ENCODE assay signal across 19 mouse cellular contexts in genomic region chr14:23942103-23942502, GRCm38 (mm10).
DNase-seq lines count a peak whose midpoint lies in the region; ATAC-seq lines count a peak whose summit lies in the region.
"Had no signal": no experiment of that assay in that cellular context is flagged by ENCODE, and none has a peak within 500 bp of the region (broad histone marks: within the 10 kb centered on the region; RNA-seq: fewer than 3 reads in every experiment).

No protein-coding gene starts in this region.

- H3K9me3 ChIP-seq in forebrain, embryonic 16.5 days (ENCODE audit: control insufficient read depth, low read length): no peaks in the 10 kb centered on the region
- no peaks in the 10 kb centered on the region for H3K9me3 ChIP-seq in midbrain, embryonic 16.5 days (replicated peaks; ENCODE audit: control insufficient read depth, low read length, poor library complexity, severe bottlenecking)
- H3K9me3 ChIP-seq: liver, embryonic 13.5 days; neural tube, embryonic 13.5 days had no signal

- H3K36me3 ChIP-seq in forebrain, embryonic 16.5 days (ENCODE audit: control insufficient read depth, insufficient read depth): no peaks in the 10 kb centered on the region
- H3K36me3 ChIP-seq in midbrain, embryonic 16.5 days (ENCODE audit: control insufficient read depth, insufficient read depth, low read length): no peaks in the 10 kb centered on the region
- H3K36me3 ChIP-seq: liver, embryonic 13.5 days; neural tube, embryonic 13.5 days had no signal

- H3K4me2 ChIP-seq in forebrain, embryonic 16.5 days (ENCODE audit: low read length): no peak overlapping the region
- no peak overlapping the region for H3K4me2 ChIP-seq in midbrain, embryonic 16.5 days (ENCODE audit: low read length)
- H3K4me2 ChIP-seq: liver, embryonic 13.5 days; neural tube, embryonic 13.5 days had no signal

- intact Hi-C loops in gastrocnemius, postnatal 14 days (cut with DNase I; ENCODE audit: low total_unique reads): no loop called here

- no peak overlapping the region for H3K9ac ChIP-seq in forebrain, embryonic 16.5 days (replicated peaks; ENCODE audit: low read depth, low read length)
- no peak overlapping the region for H3K9ac ChIP-seq in midbrain, embryonic 16.5 days (ENCODE audit: low read depth, low read length)
- H3K9ac ChIP-seq: forebrain, postnatal 0 days; liver, embryonic 13.5 days; neural tube, embryonic 13.5 days had no signal

- no peaks in the 10 kb centered on the region for H3K27me3 ChIP-seq in forebrain, embryonic 16.5 days (replicated peaks; ENCODE audit: control insufficient read depth, insufficient read depth, low read length)
- H3K27me3 ChIP-seq in midbrain, embryonic 16.5 days (ENCODE audit: control insufficient read depth, insufficient read depth, low read depth, low read length): no peaks in the 10 kb centered on the region
- H3K27me3 ChIP-seq: liver, embryonic 13.5 days; neural tube, embryonic 13.5 days had no signal

- no peak overlapping the region for H3K4me3 ChIP-seq in forebrain, embryonic 16.5 days (replicated peaks; ENCODE audit: low read length)
- H3K4me3 ChIP-seq in midbrain, embryonic 16.5 days (ENCODE audit: low read depth, low read length): no peak overlapping the region
- H3K4me3 ChIP-seq: liver, embryonic 13.5 days; neural tube, embryonic 13.5 days had no signal

- no peak for ATAC-seq in forebrain, embryonic 16.5 days
- no peak for ATAC-seq in midbrain, embryonic 16.5 days
- ATAC-seq: forebrain, postnatal 0 days; hindbrain, postnatal 0 days; lung, postnatal 0 days had no signal

- H3K27ac ChIP-seq in forebrain, embryonic 16.5 days (ENCODE audit: low read length): no peak overlapping the region
- H3K27ac ChIP-seq in midbrain, embryonic 16.5 days (ENCODE audit: low read length): no peak overlapping the region
- H3K27ac ChIP-seq: hindbrain, postnatal 0 days; liver, embryonic 13.5 days; neural tube, embryonic 13.5 days had no signal

- no peaks in the 10 kb centered on the region for H3K4me1 ChIP-seq in forebrain, embryonic 16.5 days (replicated peaks; ENCODE audit: control insufficient read depth, insufficient read depth, low read length)
- H3K4me1 ChIP-seq in midbrain, embryonic 16.5 days (ENCODE audit: control insufficient read depth, insufficient read depth, low read length): no peaks in the 10 kb centered on the region
- H3K4me1 ChIP-seq: liver, embryonic 13.5 days; neural tube, embryonic 13.5 days had no signal

- 86% methylated on average over 8 of the region's 8 CpGs for WGBS in forebrain, embryonic 16.5 days
- WGBS in midbrain, embryonic 16.5 days: 93% methylated on average over 8 of the region's 8 CpGs

- peak; percentile 5 for DNase-seq in lung, postnatal 10 days
- no peak for DNase-seq in lung, postnatal 36 days
- DNase-seq in adrenal gland, postnatal 14 days: peak; percentile 89
- peak; percentile 67 for DNase-seq in gastrocnemius, postnatal 14 days
- DNase-seq in heart, postnatal 4 days: peak; percentile 61
- DNase-seq in layer of hippocampus, postnatal 36 days: no peak
- DNase-seq: cerebellum, adult 11 months; cerebellum, postnatal 36 days; forebrain, postnatal 0 days; kidney, adult 8-10 months; kidney, postnatal 4 days; left cerebral cortex, postnatal 4 days; liver, embryonic 13.5 days; right cerebral cortex, adult 18-20 months had no signal

Comparison
In these comparisons a context has a peak if more than half of its experiments do, and no peak if none do; other contexts are left out.
1. DNase-seq: peak in lung, postnatal 10 days (single experiment), adrenal gland, postnatal 14 days (single experiment), gastrocnemius, postnatal 14 days (single experiment) and heart, postnatal 4 days (single experiment); none in lung, postnatal 36 days (single experiment) and layer of hippocampus, postnatal 36 days (0 of 2).